Mouse (Mus musculus) MEL (cell line): ENCODE data around the gene Sec16b. TPM values are rescaled to one million over a fixed set of nuclear protein-coding genes. Genes with fewer than 3 reads are reported as not detected.

ENCODE experiments used
- DNase-seq: peaks from one replicate; pipeline ENCODE4 v3.0.0; 2011; ENCODE audit warnings: low read depth, low spot score
- H3K27ac ChIP-seq: 2 replicates; pipeline ENCODE4 v1.5.1; 2012; ENCODE audit warnings: low read depth, mild to moderate bottlenecking, control low read depth, low read length, moderate library complexity; ENCODE audit not compliant: control insufficient read depth
- H3K27me3 ChIP-seq, 2 experiments: fragments of 150-350 bp in 1 of 2; sonication (generic) in 1 of 2; 2 replicates each; pipeline ENCODE4 v1.6.1; 2012; ENCODE audit warnings: low read length in 2 of 2, mild to moderate bottlenecking in 2 of 2, improper control_type of control experiment in 1 of 2, moderate library complexity in 1 of 2; ENCODE audit not compliant: insufficient read depth in 2 of 2, control insufficient read depth in 1 of 2
- H3K36me3 ChIP-seq, 2 experiments: 2 replicates each; pipeline ENCODE4 v1.6.1; 2012 to 2014; ENCODE audit warnings: low read length in 2 of 2, improper control_type of control experiment in 1 of 2, inconsistent platforms in 1 of 2, mild to moderate bottlenecking in 1 of 2; ENCODE audit not compliant: insufficient read depth in 2 of 2, control insufficient read depth in 1 of 2
- H3K4me1 ChIP-seq, 2 experiments: fragments of 150-350 bp in 1 of 2; sonication (generic) in 1 of 2; 2 replicates each; pipeline ENCODE4 v1.6.1; 2012; ENCODE audit warnings: low read length in 2 of 2, improper control_type of control experiment in 1 of 2, mild to moderate bottlenecking in 1 of 2; ENCODE audit not compliant: insufficient read depth in 2 of 2, control insufficient read depth in 1 of 2
- H3K4me3 ChIP-seq, 2 experiments: fragments of 150-350 bp in 1 of 2; sonication (generic) in 1 of 2; 2 replicates each; pipeline ENCODE4 v1.5.1; 2012; ENCODE audit warnings: low read depth in 2 of 2, low read length in 2 of 2, mild to moderate bottlenecking in 2 of 2, moderate library complexity in 2 of 2, control low read depth in 1 of 2, improper control_type of control experiment in 1 of 2; ENCODE audit not compliant: control insufficient read depth in 1 of 2, insufficient read depth in 1 of 2
- H3K79me2 ChIP-seq: 2 replicates; pipeline ENCODE4 v1.6.1; 2012; ENCODE audit warnings: mild to moderate bottlenecking, low read length, moderate library complexity; ENCODE audit not compliant: control insufficient read depth, poor library complexity, insufficient read depth
- H3K9ac ChIP-seq: 2 replicates; pipeline ENCODE4 v1.6.1; 2012; ENCODE audit warnings: low read depth, mild to moderate bottlenecking, control low read depth, low read length, moderate library complexity; ENCODE audit not compliant: control insufficient read depth, poor library complexity, severe bottlenecking
- H3K9me3 ChIP-seq: fragments of 150-350 bp; sonication (generic); replicated peaks from 2 replicates; pipeline ENCODE4 v1.6.1; 2012; ENCODE audit warnings: mild to moderate bottlenecking, low read length, improper control_type of control experiment, moderate library complexity; ENCODE audit not compliant: insufficient read depth
- CHD2 ChIP-seq: IDR thresholded peaks from 2 replicates; pipeline ENCODE4 v1.6.1; 2011; ENCODE audit warnings: low read length, improper control_type of control experiment
- E2F4 ChIP-seq: IDR thresholded peaks from 2 replicates; pipeline ENCODE4 v1.6.1; 2011; ENCODE audit warnings: low read depth, low read length, improper control_type of control experiment, borderline replicate concordance
- ELF1 ChIP-seq: IDR thresholded peaks from 2 replicates; pipeline ENCODE4 v1.6.1; 2014; ENCODE audit warnings: low read depth, mild to moderate bottlenecking, inconsistent platforms, low read length, improper control_type of control experiment, moderate library complexity
- EP300 ChIP-seq, 2 experiments: IDR thresholded peaks; 2 replicates each; pipeline ENCODE4 v1.6.1; 2011; ENCODE audit warnings: improper control_type of control experiment in 2 of 2, low read length in 2 of 2, low read depth in 1 of 2, mild to moderate bottlenecking in 1 of 2
- ETS1 ChIP-seq: IDR thresholded peaks from 2 replicates; pipeline ENCODE4 v1.6.1; 2012; ENCODE audit warnings: low read depth, mild to moderate bottlenecking, inconsistent platforms, low read length, improper control_type of control experiment, moderate library complexity
- GATA1 ChIP-seq: IDR thresholded peaks from 2 replicates; pipeline ENCODE4 v1.6.1; 2011; ENCODE audit warnings: low read depth, low read length, improper control_type of control experiment
- JUND ChIP-seq: IDR thresholded peaks from 2 replicates; pipeline ENCODE4 v1.6.1; 2011; ENCODE audit warnings: low read depth, mild to moderate bottlenecking, improper control_type of control experiment, low read length
- MAX ChIP-seq: IDR thresholded peaks from 2 replicates; pipeline ENCODE4 v1.6.1; 2011; ENCODE audit warnings: low read length, improper control_type of control experiment
- MEF2A ChIP-seq: IDR thresholded peaks from 2 replicates; pipeline ENCODE4 v1.6.1; 2014; ENCODE audit warnings: low read depth, mild to moderate bottlenecking, inconsistent platforms, low read length, improper control_type of control experiment; ENCODE audit not compliant: poor library complexity, insufficient replicate concordance, severe bottlenecking; ENCODE audit errors: extremely low read depth
- MYB ChIP-seq: IDR thresholded peaks from 2 replicates; pipeline ENCODE4 v1.6.1; 2011; ENCODE audit warnings: mild to moderate bottlenecking, low read depth, low read length, improper control_type of control experiment
- MYC ChIP-seq: IDR thresholded peaks from 2 replicates; pipeline ENCODE4 v1.6.1; 2011; ENCODE audit warnings: low read depth, mild to moderate bottlenecking, low read length, improper control_type of control experiment, moderate library complexity
- NELFE ChIP-seq: IDR thresholded peaks from 2 replicates; pipeline ENCODE4 v1.6.1; 2011; ENCODE audit warnings: low read depth, low read length, improper control_type of control experiment
- NRF1 ChIP-seq: IDR thresholded peaks from 2 replicates; pipeline ENCODE4 v1.6.1; 2014; ENCODE audit warnings: low read depth, mild to moderate bottlenecking, inconsistent platforms, low read length, improper control_type of control experiment, moderate library complexity; ENCODE audit not compliant: poor library complexity, insufficient read depth, severe bottlenecking
- POLR2A ChIP-seq, 2 experiments: IDR thresholded peaks; 2 replicates each; pipeline ENCODE4 v1.6.1; 2011 to 2012; ENCODE audit warnings: low read length in 2 of 2, mild to moderate bottlenecking in 2 of 2, control low read depth in 1 of 2, improper control_type of control experiment in 1 of 2, low read depth in 1 of 2, moderate library complexity in 1 of 2; ENCODE audit not compliant: control insufficient read depth in 1 of 2, insufficient read depth in 1 of 2, poor library complexity in 1 of 2
- POLR2AphosphoS2 ChIP-seq: IDR thresholded peaks from 2 replicates; pipeline ENCODE4 v1.6.1; 2011; ENCODE audit warnings: low read length, improper control_type of control experiment
- RCOR1 ChIP-seq: IDR thresholded peaks from 2 replicates; pipeline ENCODE4 v1.6.1; 2012; ENCODE audit warnings: low read depth, mild to moderate bottlenecking, inconsistent platforms, low read length, improper control_type of control experiment
- SIN3A ChIP-seq: IDR thresholded peaks from 2 replicates; pipeline ENCODE4 v1.6.1; 2012; ENCODE audit warnings: low read length, improper control_type of control experiment, inconsistent platforms
- SMC3 ChIP-seq: IDR thresholded peaks from 2 replicates; pipeline ENCODE4 v1.6.1; 2011; ENCODE audit warnings: low read depth, low read length, improper control_type of control experiment
- TAL1 ChIP-seq: IDR thresholded peaks from 2 replicates; pipeline ENCODE4 v1.6.1; 2012; ENCODE audit warnings: mild to moderate bottlenecking, inconsistent platforms, low read length, moderate library complexity, mixed read lengths
- TCF12 ChIP-seq: IDR thresholded peaks from 2 replicates; pipeline ENCODE4 v1.6.1; 2014; ENCODE audit warnings: low read depth, mild to moderate bottlenecking, inconsistent platforms, low read length, improper control_type of control experiment, moderate library complexity
- UBTF ChIP-seq: IDR thresholded peaks from 2 replicates; pipeline ENCODE4 v1.6.1; 2012; ENCODE audit warnings: low read depth, mild to moderate bottlenecking, inconsistent platforms, low read length, improper control_type of control experiment, moderate library complexity, borderline replicate concordance; ENCODE audit not compliant: insufficient read depth
- ZMIZ1 ChIP-seq: IDR thresholded peaks from 2 replicates; pipeline ENCODE4 v1.6.1; 2012; ENCODE audit warnings: low read depth, mild to moderate bottlenecking, inconsistent platforms, low read length, improper control_type of control experiment, moderate library complexity
- ZNF384 ChIP-seq: IDR thresholded peaks from 2 replicates; pipeline ENCODE4 v1.6.1; 2012; ENCODE audit warnings: low read depth, mild to moderate bottlenecking, inconsistent platforms, low read length, improper control_type of control experiment
- polyA plus RNA-seq, 2 experiments: library from polyadenylated mRNA; stranded (reverse) in 1 of 2; unstranded in 1 of 2; fragments of >175 nt in 1 of 2; fragments of >200 nt in 1 of 2; gene quantifications; 2 replicates each; pipeline versions ENCODE4 v1.2.1 to v1.2.4; 2012; ENCODE audit warnings: low replicate concordance in 2 of 2, low read depth in 1 of 2; ENCODE audit not compliant: insufficient read length in 2 of 2, insufficient read depth in 1 of 2, missing spikeins in 1 of 2
- total RNA-seq: library from RNA; depleted of rRNA; stranded (reverse); fragments of 300-350 nt; gene quantifications from 2 replicates; pipeline ENCODE4 v1.2.3, GENCODE M21; 2012

Gene Sec16b
- total and polyA plus RNA-seq, 3 experiments, result 0.03 to 0.04 TPM; not detected in 1

DNA sequence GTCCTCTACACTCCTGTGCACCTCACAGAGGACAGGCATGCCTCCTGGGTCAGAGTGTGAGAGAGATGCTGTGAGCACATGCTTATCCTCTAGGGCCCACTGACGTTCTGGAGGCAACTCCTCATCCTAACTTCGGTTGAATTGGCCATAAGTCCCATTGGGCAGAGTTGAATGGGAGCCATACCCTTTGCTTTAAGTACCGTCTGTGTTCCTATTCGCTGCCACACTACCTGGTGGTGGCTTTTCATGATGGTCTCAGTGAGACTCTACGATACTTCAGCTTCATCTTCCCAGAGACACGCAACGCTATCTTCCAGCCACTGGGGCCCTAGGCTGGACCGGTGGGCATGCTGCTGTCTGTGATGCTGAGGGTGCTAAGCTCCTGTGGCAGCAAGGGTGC is 38.5 kb downstream of the Sec16b start:
- H3K36me3 ChIP-seq, result peaks cover 0 to 8% of the 10 kb centered on the region in 2 experiments; a peak in 2 of 4 replicates
- TF ChIP-seq SMC3 (no peak), MYB (no peak), SIN3A (no peak), ZMIZ1 (no peak), MEF2A (no peak), NRF1 (no peak), ZNF384 (no peak), TAL1 (no peak), MAX (no peak), UBTF (no peak), MYC (no peak), JUND (no peak), NELFE (no peak), CHD2 (no peak)
- no peak for DNase-seq
- H3K9ac ChIP-seq, result no peak overlapping the region
- H3K79me2 ChIP-seq, result no peaks in the 10 kb centered on the region
- H3K27me3 ChIP-seq, result no peaks in the 10 kb centered on the region
- no peaks in the 10 kb centered on the region for H3K9me3 ChIP-seq
- H3K4me3 ChIP-seq, result no peak overlapping the region
- peaks cover 5 to 26% of the 10 kb centered on the region in 2 experiments for H3K4me1 ChIP-seq
- no peak overlapping the region for H3K27ac ChIP-seq

GRCm38 (mm10) chr1:157547658-157548057 is 41.1 kb downstream of the Sec16b start:
- Histone ChIP-seq H3K79me2 (no peaks in the 10 kb centered on the region), H3K27ac (peak overlapping the region; percentile 59), H3K36me3 (peaks cover 0 to 11% of the 10 kb centered on the region in 2 experiments; a peak in 2 of 4 replicates), H3K4me3 (0 out of 4 replicates have a peak overlapping the region, but pooled peaks of 1 of the 2 experiments have one; percentile 2), H3K27me3 (no peaks in the 10 kb centered on the region), H3K9me3 (no peaks in the 10 kb centered on the region), H3K4me1 (peaks cover 7 to 36% of the 10 kb centered on the region in 2 experiments), H3K9ac (no peak overlapping the region)
- DNase-seq, result peak; percentile 82
- TF ChIP-seq ETS1, result peak; percentile 69
- 0 out of 2 replicates have a peak, but pooled peaks have one; percentile 26 for TF ChIP-seq ELF1
- peak; percentile 32; the same call in 1 of the 2 replicates for TF ChIP-seq NELFE
- no peak for TF ChIP-seq POLR2A (IDR thresholded peaks at IDR 0.05; ENCODE audit: control insufficient read depth in 1 of 2, insufficient read depth in 1 of 2, low read depth in 1 of 2, low read length in 2 of 2, poor library complexity in 1 of 2)
- TF ChIP-seq SMC3, result no peak
- TF ChIP-seq RCOR1, result peak; percentile 73
- TF ChIP-seq GATA1, result peak; percentile 83
- TF ChIP-seq EP300 (IDR thresholded peaks at IDR 0.05; ENCODE audit: low read depth in 1 of 2, low read length in 2 of 2), result peak; percentile 87 to 90
- TF ChIP-seq ZMIZ1, result no peak
- 0 out of 2 replicates have a peak, but pooled peaks have one; percentile 23 for TF ChIP-seq MYC
- 0 out of 2 replicates have a peak, but pooled peaks have one; percentile 32 for TF ChIP-seq SIN3A
- no peak for TF ChIP-seq POLR2AphosphoS2
- TF ChIP-seq E2F4, result no peak
- TF ChIP-seq JUND, result 0 out of 2 replicates have a peak, but pooled peaks have one; percentile 25
- peak; percentile 89 for TF ChIP-seq MYB
- TF ChIP-seq TCF12, result peak; percentile 74
